Mouse (Mus musculus) bone marrow, adult 2 months (tissue): ENCODE measurements around the gene Gdpd1.

Experiments
- CTCF ChIP-seq: fragments of 200-500 bp; IDR thresholded peaks from 2 replicates; pipeline ENCODE4 v1.5.1; 2011; ENCODE audit warnings: low read length, control low read depth; ENCODE audit not compliant: control insufficient read depth, insufficient read depth
- POLR2A ChIP-seq: fragments of 200-500 bp; IDR thresholded peaks from 2 replicates; pipeline ENCODE4 v1.6.1; 2011; ENCODE audit warnings: low read depth, mild to moderate bottlenecking, control low read depth, low read length, borderline replicate concordance; ENCODE audit not compliant: control insufficient read depth

GRCm38 (mm10) chr11:87108755-87109518 lies 35.1 kb upstream of the Gdpd1 start, which contains the start of gene Ska2:
- TF ChIP-seq CTCF: no peak
- no peak; the same call in 1 of the 2 replicates for TF ChIP-seq POLR2A
